Mouse (Mus musculus) lung, adult 2 months (tissue): Measurements from ENCODE around the gene Clp1.

Experiments
- CTCF ChIP-seq: fragments of 200-500 bp; IDR thresholded peaks from 2 replicates; pipeline ENCODE4 v1.5.1; 2011; ENCODE audit warnings: mild to moderate bottlenecking, low read length, control low read depth; ENCODE audit not compliant: insufficient read depth
- POLR2A ChIP-seq: fragments of 200-500 bp; IDR thresholded peaks from 2 replicates; pipeline ENCODE4 v1.6.1; 2011; ENCODE audit warnings: low read depth, mild to moderate bottlenecking, control low read depth, low read length, borderline replicate concordance; ENCODE audit errors: extremely low read depth

GRCm38 (mm10) chr2:84714422-84714810, 12.7 kb downstream of the Clp1 start:
- no peak for TF ChIP-seq CTCF
- no peak for TF ChIP-seq POLR2A
